17 mouse cellular contexts compared by ENCODE assay signal in the genomic region with DNA sequence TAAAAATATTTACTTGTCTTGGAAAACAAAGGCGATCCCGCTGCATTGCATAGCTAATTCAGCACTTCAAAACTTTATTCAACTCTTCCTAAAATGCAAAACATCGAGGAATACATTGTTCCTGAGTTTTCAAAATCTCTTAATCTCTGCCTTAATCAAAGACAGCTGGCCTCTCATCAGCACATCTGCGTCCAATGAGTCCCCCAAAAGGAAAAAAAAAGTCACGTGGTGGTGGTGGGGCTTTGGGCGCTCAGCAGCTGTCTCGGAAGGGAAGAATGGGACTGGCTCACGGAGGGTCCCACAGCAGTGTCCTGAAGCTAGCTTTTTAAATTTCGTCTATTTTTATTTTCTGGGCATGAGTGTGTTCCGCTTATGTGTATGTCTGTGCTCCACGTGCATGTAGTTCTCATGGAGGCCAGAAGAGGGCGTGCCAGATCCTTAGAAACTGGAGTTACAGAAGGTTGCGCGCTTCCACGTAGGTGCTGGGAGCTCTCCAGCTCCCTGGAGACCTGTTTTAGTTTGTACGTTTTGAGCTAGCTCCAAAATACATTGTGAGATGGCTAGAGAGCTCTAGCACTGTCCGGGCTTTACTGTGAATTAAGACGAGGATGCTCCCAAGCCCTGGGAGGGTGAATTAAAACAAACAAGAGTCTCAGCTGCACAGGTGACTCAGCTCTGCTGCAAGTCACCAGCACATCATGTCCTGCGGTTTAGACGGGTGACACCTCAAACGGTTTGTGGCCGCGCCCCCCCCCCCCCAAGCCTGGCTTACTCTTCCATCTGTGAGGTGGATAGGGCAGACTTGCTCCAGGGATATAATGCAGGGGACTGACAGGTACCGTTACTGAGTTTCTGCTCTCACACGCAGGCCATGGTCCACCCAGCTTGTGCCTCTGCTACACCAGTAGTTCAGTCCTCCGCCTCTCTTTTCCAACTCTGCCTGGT. TPM values are rescaled to one million over a fixed set of nuclear protein-coding genes. Genes with fewer than 3 reads are reported as not detected.
A peak's percentile ranks its signal among the peaks of the same experiment; 100 is the strongest.
DNase-seq lines count a peak whose midpoint lies in the region; ATAC-seq and TF ChIP-seq lines count a peak whose summit lies in the region.
"Had no signal": no experiment of that assay in that cellular context is flagged by ENCODE, and none has a peak within 500 bp of the region (broad histone marks: within the 10 kb centered on the region; RNA-seq: fewer than 3 reads in every experiment).

No protein-coding gene starts in this region.

- H3K9me3 ChIP-seq in liver, embryonic 14.5 days (ENCODE audit: control insufficient read depth, low read length) = no peaks in the 10 kb centered on the region
- H3K9me3 ChIP-seq in liver, embryonic 11.5 days (ENCODE audit: control insufficient read depth, low read length) = no peaks in the 10 kb centered on the region
- H3K9me3 ChIP-seq in limb, embryonic 10.5 days (replicated peaks) = no peaks in the 10 kb centered on the region
- H3K9me3 ChIP-seq: hindbrain, embryonic 12.5 days; midbrain, embryonic 15.5 days had no signal

- H3K9ac ChIP-seq in liver, embryonic 14.5 days (replicated peaks) = no peak overlapping the region
- no peak overlapping the region for H3K9ac ChIP-seq in liver, embryonic 11.5 days (ENCODE audit: low read depth, low read length)
- H3K9ac ChIP-seq: hindbrain, embryonic 12.5 days; midbrain, embryonic 15.5 days had no signal

- WGBS in liver, embryonic 14.5 days (ENCODE audit: insufficient replicate concordance) = 72% methylated on average over 22 of the region's 26 CpGs
- WGBS in liver, embryonic 11.5 days = 85% methylated on average over 26 of the region's 26 CpGs
- 70% methylated on average over 26 of the region's 26 CpGs for WGBS in limb, embryonic 10.5 days

- peak; percentile 23; the same call in 1 of the 2 replicates for TF ChIP-seq CTCF in liver, embryonic 14.5 days (IDR thresholded peaks at IDR 0.05; ENCODE audit: low read depth)

- no peak overlapping the region for H3K27ac ChIP-seq in liver, embryonic 14.5 days
- no peak overlapping the region for H3K27ac ChIP-seq in liver, embryonic 11.5 days (ENCODE audit: low read depth, low read length)
- H3K27ac ChIP-seq in limb, embryonic 10.5 days = peak overlapping the region; percentile 78
- H3K27ac ChIP-seq: hindbrain, embryonic 12.5 days; midbrain, embryonic 15.5 days had no signal

- DNase-seq in liver, embryonic 14.5 days (ENCODE audit: low read depth in 3 of 3, low spot score in 3 of 3) = no peak
- no peak for DNase-seq in liver, embryonic 11.5 days (ENCODE audit: low spot score)
- peak; percentile 13 for DNase-seq in WW6 (ENCODE audit: low read depth, low spot score)
- DNase-seq in limb, embryonic 10.5 days (ENCODE audit: low spot score) = peak; percentile 73
- DNase-seq in thymus, postnatal 25 days = peak; percentile 43
- DNase-seq in urinary bladder, postnatal 36 days (ENCODE audit: low spot score in 2 of 2) = no peak
- no peak for DNase-seq in spleen, postnatal 10 days (ENCODE audit: low spot score in 2 of 2)
- DNase-seq: cerebellum, postnatal 25 days; gastrocnemius, postnatal 14 days; kidney, adult 18-20 months; left cerebral cortex, postnatal 4 days; lung, postnatal 14 days; right cerebral cortex, postnatal 25 days had no signal

- no peak for TF ChIP-seq EP300 in liver, embryonic 14.5 days (IDR thresholded peaks at IDR 0.05; ENCODE audit: low read depth)

- H3K4me1 ChIP-seq in liver, embryonic 14.5 days (replicated peaks; ENCODE audit: control insufficient read depth in 2 of 2, insufficient read depth in 2 of 2, low read length in 1 of 2) = no peaks in the 10 kb centered on the region
- no peaks in the 10 kb centered on the region for H3K4me1 ChIP-seq in liver, embryonic 11.5 days (replicated peaks; ENCODE audit: control insufficient read depth, insufficient read depth, low read length)
- H3K4me1 ChIP-seq in limb, embryonic 10.5 days = peaks cover 38% of the 10 kb centered on the region
- H3K4me1 ChIP-seq: midbrain, embryonic 15.5 days had no signal

- H3K4me3 ChIP-seq in liver, embryonic 14.5 days (ENCODE audit: insufficient read depth in 1 of 2, low read depth in 2 of 2, low read length in 2 of 2) = no peak overlapping the region
- no peak overlapping the region for H3K4me3 ChIP-seq in liver, embryonic 11.5 days (ENCODE audit: low read depth, low read length)
- H3K4me3 ChIP-seq in limb, embryonic 10.5 days = no peak overlapping the region
- H3K4me3 ChIP-seq: hindbrain, embryonic 12.5 days; midbrain, embryonic 15.5 days had no signal

- ATAC-seq in liver, embryonic 14.5 days (ENCODE audit: insufficient read depth) = no peak
- ATAC-seq in liver, embryonic 11.5 days (replicated peaks; ENCODE audit: low FRiP score) = no peak
- no peak for ATAC-seq in inflammation-experienced regulatory T-cells, adult 6 months
- ATAC-seq: midbrain, embryonic 15.5 days had no signal

- H3K4me2 ChIP-seq in liver, embryonic 14.5 days (ENCODE audit: low read depth) = no peak overlapping the region
- H3K4me2 ChIP-seq in liver, embryonic 11.5 days = no peak overlapping the region
- H3K4me2 ChIP-seq: heart, embryonic 11.5 days; hindbrain, embryonic 12.5 days; midbrain, embryonic 15.5 days had no signal

- no peaks in the 10 kb centered on the region for H3K27me3 ChIP-seq in liver, embryonic 14.5 days (ENCODE audit: control insufficient read depth, insufficient read depth, low read length)
- H3K27me3 ChIP-seq in liver, embryonic 11.5 days (replicated peaks; ENCODE audit: control insufficient read depth, insufficient read depth, low read length) = no peaks in the 10 kb centered on the region
- no peaks in the 10 kb centered on the region for H3K27me3 ChIP-seq in limb, embryonic 10.5 days (ENCODE audit: low read depth, poor library complexity, severe bottlenecking)
- H3K27me3 ChIP-seq: hindbrain, embryonic 12.5 days; midbrain, embryonic 15.5 days had no signal

- H3K36me3 ChIP-seq in liver, embryonic 14.5 days (replicated peaks; ENCODE audit: control insufficient read depth, insufficient read depth, low read depth) = no peaks in the 10 kb centered on the region
- H3K36me3 ChIP-seq in liver, embryonic 11.5 days (ENCODE audit: control insufficient read depth, insufficient read depth, low read length) = no peaks in the 10 kb centered on the region
- no peaks in the 10 kb centered on the region for H3K36me3 ChIP-seq in limb, embryonic 10.5 days
- H3K36me3 ChIP-seq: hindbrain, embryonic 12.5 days; midbrain, embryonic 15.5 days had no signal

RNA-seq across cellular contexts. Expression of gene Fzd10, which starts 36.7 kb away (rescaled TPM):
- 0.01 and 0.02 TPM in 2 replicates for polyA plus RNA-seq in liver, embryonic 14.5 days (2012; rRNA removed)
- polyA plus RNA-seq in liver, embryonic 14.5 days (2014; fragmentation: Nextera tagmentation; extraction: Ambion mirVana) = not detected in 2 replicates
- polyA plus RNA-seq in liver, embryonic 11.5 days (2014; fragmentation: Nextera tagmentation; extraction: Ambion mirVana) = 0.44 TPM in 2 replicates
- polyA plus RNA-seq in limb, embryonic 10.5 days (2016; fragmentation: Nextera tagmentation; extraction: Ambion mirVana) = 8.1 and 10.5 TPM in 2 replicates
- polyA plus RNA-seq in inflammation-experienced regulatory T-cells, adult 6 months (2017; shearing (Covaris generic)) = not detected

Comparison
In these comparisons a context has a peak if more than half of its experiments do, and no peak if none do; other contexts are left out.
1. DNase-seq: peak in WW6 (single experiment), limb, embryonic 10.5 days (single experiment) and thymus, postnatal 25 days (single experiment); none in liver, embryonic 14.5 days (0 of 3), liver, embryonic 11.5 days (single experiment), urinary bladder, postnatal 36 days (0 of 2) and spleen, postnatal 10 days (0 of 2).